In genomic region chr9:32671970-32672859, GRCm38 (mm10) we compare ENCODE assay signal across 8 mouse cellular contexts. TPM values are rescaled to one million over a fixed set of nuclear protein-coding genes. Genes with fewer than 3 reads are reported as not detected.
A peak's percentile ranks its signal among the peaks of the same experiment; 100 is the strongest.
DNase-seq lines count a peak whose midpoint lies in the region; ATAC-seq and TF ChIP-seq lines count a peak whose summit lies in the region.

No protein-coding gene starts in this region.

- H3K9me3 ChIP-seq in heart, embryonic 16.5 days (replicated peaks; ENCODE audit: control insufficient read depth, low read length): no peaks in the 10 kb centered on the region
- no peaks in the 10 kb centered on the region for H3K9me3 ChIP-seq in kidney, postnatal 0 days (replicated peaks; ENCODE audit: low read length)
- no peaks in the 10 kb centered on the region for H3K9me3 ChIP-seq in lung, embryonic 16.5 days (ENCODE audit: control insufficient read depth, low read length)

- H3K27me3 ChIP-seq in heart, embryonic 16.5 days (ENCODE audit: control insufficient read depth, insufficient read depth, low read length): no peaks in the 10 kb centered on the region
- no peaks in the 10 kb centered on the region for H3K27me3 ChIP-seq in kidney, postnatal 0 days (ENCODE audit: insufficient read depth, low read length)
- H3K27me3 ChIP-seq in lung, embryonic 16.5 days (ENCODE audit: control insufficient read depth, insufficient read depth, low read depth, low read length): no peaks in the 10 kb centered on the region

- H3K27ac ChIP-seq in embryonic fibroblast, embryonic 13.5 days (ENCODE audit: insufficient read depth, low read length): peak overlapping the region; percentile 8; the same call in 1 of the 2 replicates
- H3K27ac ChIP-seq in heart, embryonic 16.5 days (ENCODE audit: low read length): peak overlapping the region; percentile 82
- peak overlapping the region; percentile 86 for H3K27ac ChIP-seq in kidney, postnatal 0 days
- H3K27ac ChIP-seq in lung, embryonic 16.5 days (ENCODE audit: low read length): peak overlapping the region; percentile 90

- 0 out of 2 replicates have a peak, but pooled peaks have one; percentile 27 for TF ChIP-seq POLR2A in embryonic fibroblast, embryonic 13.5 days (IDR thresholded peaks at IDR 0.05; ENCODE audit: low read depth, low read length)

- H3K4me1 ChIP-seq in embryonic fibroblast, embryonic 13.5 days (ENCODE audit: control insufficient read depth, insufficient read depth, low read length): peaks cover 25% of the 10 kb centered on the region
- peaks cover 36% of the 10 kb centered on the region for H3K4me1 ChIP-seq in heart, embryonic 16.5 days (ENCODE audit: control insufficient read depth, insufficient read depth, low read length)
- peaks cover 39% of the 10 kb centered on the region for H3K4me1 ChIP-seq in kidney, postnatal 0 days (replicated peaks; ENCODE audit: insufficient read depth, low read length)
- peaks cover 62% of the 10 kb centered on the region for H3K4me1 ChIP-seq in lung, embryonic 16.5 days (replicated peaks; ENCODE audit: control insufficient read depth, insufficient read depth, low read length)

- 1% methylated on average over 35 of the region's 35 CpGs for WGBS in heart, embryonic 16.5 days
- under 1% methylated on average over 35 of the region's 35 CpGs for WGBS in kidney, postnatal 0 days
- 0% methylated on average over 35 of the region's 35 CpGs for WGBS in lung, embryonic 16.5 days

- DNase-seq in left cerebral cortex, adult 18-20 months (ENCODE audit: low spot score in 2 of 2): peak; percentile 21 to 37
- no peak for DNase-seq in left cerebral cortex, adult 9 months (ENCODE audit: low spot score in 2 of 2)
- DNase-seq in kidney, postnatal 0 days (ENCODE audit: low spot score): peak; percentile 96
- peak; percentile 90 for DNase-seq in thymus, postnatal 14 days

- no peak overlapping the region for H3K4me3 ChIP-seq in embryonic fibroblast, embryonic 13.5 days (ENCODE audit: insufficient read depth, low read length)
- H3K4me3 ChIP-seq in heart, embryonic 16.5 days (ENCODE audit: low read length): peak overlapping the region; percentile 53
- H3K4me3 ChIP-seq in kidney, postnatal 0 days (replicated peaks; ENCODE audit: low read depth, low read length): peak overlapping the region; percentile 21
- H3K4me3 ChIP-seq in lung, embryonic 16.5 days (ENCODE audit: low read length): peak overlapping the region; percentile 28

- no peak for TF ChIP-seq CTCF in embryonic fibroblast, embryonic 13.5 days (IDR thresholded peaks at IDR 0.05; ENCODE audit: borderline replicate concordance, insufficient read depth, low read length)
- TF ChIP-seq CTCF in kidney, postnatal 0 days (IDR thresholded peaks at IDR 0.05; ENCODE audit: low read depth): peak; percentile 23; the same call in 1 of the 2 replicates

- H3K36me3 ChIP-seq in heart, embryonic 16.5 days (ENCODE audit: control insufficient read depth, insufficient read depth): no peaks in the 10 kb centered on the region
- no peaks in the 10 kb centered on the region for H3K36me3 ChIP-seq in kidney, postnatal 0 days (ENCODE audit: insufficient read depth, low read length)
- H3K36me3 ChIP-seq in lung, embryonic 16.5 days (ENCODE audit: control insufficient read depth, insufficient read depth, low read length): no peaks in the 10 kb centered on the region

- ATAC-seq in heart, embryonic 16.5 days (replicated peaks; ENCODE audit: extremely low read depth, insufficient read depth, low FRiP score): peak; percentile 83
- ATAC-seq in kidney, postnatal 0 days (replicated peaks; ENCODE audit: low FRiP score, low read depth): peak; percentile 91
- peak; percentile 93 for ATAC-seq in lung, embryonic 16.5 days (ENCODE audit: low read depth)
- ATAC-seq in neutrophil, adult 5-6 weeks (ENCODE audit: extremely low read depth, insufficient number of reproducible peaks, low FRiP score, poor library complexity, severe bottlenecking): peak; percentile 49

- H3K4me2 ChIP-seq in heart, embryonic 16.5 days (ENCODE audit: low read depth, low read length): peak overlapping the region; percentile 75
- peak overlapping the region; percentile 59 for H3K4me2 ChIP-seq in kidney, postnatal 0 days (ENCODE audit: low read length)
- H3K4me2 ChIP-seq in lung, embryonic 16.5 days (ENCODE audit: low read depth, low read length): peak overlapping the region; percentile 58

- peak overlapping the region; percentile 61 for H3K9ac ChIP-seq in heart, embryonic 16.5 days (ENCODE audit: low read length)
- H3K9ac ChIP-seq in kidney, postnatal 0 days (ENCODE audit: low read depth, low read length): peak overlapping the region; percentile 39; the same call in 1 of the 2 replicates
- peak overlapping the region; percentile 40 for H3K9ac ChIP-seq in lung, embryonic 16.5 days (ENCODE audit: low read length)

RNA-seq across cellular contexts. Expression of gene Ets1, which starts 36.2 kb away (rescaled TPM):
- 1 to 10 TPM; 8.7 to 9.8 TPM for total RNA-seq in left cerebral cortex, adult 18-20 months (2021)
- 30.2 and 40.1 TPM in 2 replicates for polyA plus RNA-seq in embryonic fibroblast, embryonic 13.5 days (2011; ENCODE audit: insufficient read length, low read depth, missing spikeins)
- polyA plus RNA-seq in heart, embryonic 16.5 days (2015; fragmentation: Nextera tagmentation; extraction: Ambion mirVana): 59.0 and 66.7 TPM in 2 replicates
- 48.1 and 50.2 TPM in 2 replicates for polyA plus RNA-seq in kidney, postnatal 0 days (2015; fragmentation: Nextera tagmentation; extraction: Ambion mirVana)
- polyA plus RNA-seq in lung, embryonic 16.5 days (2015; fragmentation: Nextera tagmentation; extraction: Ambion mirVana): 108 and 115 TPM in 2 replicates
- 699 and 744 TPM in 2 replicates for total RNA-seq in neutrophil, adult 5-6 weeks (2017)

Comparison
In these comparisons a context has a peak if more than half of its experiments do, and no peak if none do; other contexts are left out.
1. DNase-seq: peak in left cerebral cortex, adult 18-20 months (2 of 2), kidney, postnatal 0 days (single experiment) and thymus, postnatal 14 days (single experiment); none in left cerebral cortex, adult 9 months (0 of 2).
2. H3K27ac ChIP-seq: peak in every context shown above with its lines; median percentile 90 in lung, embryonic 16.5 days; 86 in kidney, postnatal 0 days; 82 in heart, embryonic 16.5 days; 8 in embryonic fibroblast, embryonic 13.5 days.
3. Peak in every context shown above with its lines, with median percentiles within 50 percentile points of each other: ATAC-seq, H3K4me2 ChIP-seq and H3K9ac ChIP-seq.